Mouse (Mus musculus) ES-CJ7 (cell line): ENCODE data around the gene Nmur1.

Source experiments
- DNase-seq: peaks from one replicate; pipeline ENCODE4 v3.0.0; 2011; ENCODE audit warnings: low read depth, low spot score

The Nmur1 gene

DNA sequence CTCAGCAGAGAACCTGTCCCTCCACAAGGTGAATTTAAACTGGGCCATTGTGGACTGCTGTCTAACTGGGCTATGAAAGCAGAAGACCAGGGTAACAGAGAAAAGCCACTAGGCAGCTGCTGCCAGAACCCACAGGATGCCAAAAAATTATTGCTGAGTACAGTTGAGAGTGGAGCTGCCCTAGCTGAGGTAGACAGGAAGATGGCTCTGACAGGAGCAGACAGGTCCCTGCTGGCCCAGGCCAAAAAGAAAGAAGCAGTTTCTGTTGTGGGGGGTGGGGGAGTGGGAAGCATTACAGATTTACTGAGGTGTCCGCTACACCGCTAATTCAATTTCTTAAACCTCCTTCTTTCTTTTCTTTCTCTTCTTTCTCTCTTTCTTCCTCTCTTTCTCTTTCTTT is 16.6 kb downstream of the Nmur1 start:
- no peak for DNase-seq

- DNase-seq, result no peak
These were observed 17.5 kb downstream of the Nmur1 start for GRCm38 (mm10) chr1:86408515-86408914.

DNA sequence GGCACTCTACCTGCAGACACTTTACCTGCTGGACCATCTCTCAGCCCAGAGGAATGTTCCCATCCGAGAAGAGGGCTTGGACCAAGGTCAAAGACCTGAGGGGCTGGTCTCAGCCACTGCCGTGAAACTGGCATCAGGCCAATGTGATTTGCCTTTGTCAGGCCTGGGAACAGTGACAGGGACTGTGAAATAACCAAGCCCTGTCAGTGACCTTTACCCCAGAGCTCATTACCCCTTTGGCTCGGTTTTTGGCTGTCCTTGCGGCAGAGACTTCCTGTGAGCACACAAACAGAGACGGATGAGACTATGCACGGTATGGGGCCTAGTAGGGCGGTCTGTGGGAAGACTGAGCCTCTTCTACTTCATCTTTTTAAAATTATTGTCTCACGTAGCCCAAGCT is 19.1 kb downstream of the Nmur1 start:
- DNase-seq, result no peak

DNA sequence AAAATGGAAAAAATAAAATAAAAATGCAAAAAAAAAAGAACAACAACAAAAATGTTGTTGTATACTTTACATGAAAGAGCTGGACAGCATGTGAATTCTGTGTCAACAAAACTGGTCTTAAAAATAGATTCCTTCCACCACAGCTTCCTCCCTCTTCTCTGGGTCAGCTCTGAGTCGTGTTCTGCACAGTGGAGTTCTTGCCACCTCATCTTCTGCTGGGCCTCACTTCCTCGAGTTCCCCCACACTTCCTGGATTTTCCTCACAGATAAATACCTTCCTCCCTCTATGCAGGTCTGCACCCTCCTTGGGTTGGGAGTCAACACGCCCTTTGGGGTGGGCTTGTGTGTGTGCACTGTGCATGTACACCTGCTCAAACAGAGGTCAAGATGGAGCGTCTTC is 19.7 kb downstream of the Nmur1 start:
- DNase-seq, result no peak

DNA sequence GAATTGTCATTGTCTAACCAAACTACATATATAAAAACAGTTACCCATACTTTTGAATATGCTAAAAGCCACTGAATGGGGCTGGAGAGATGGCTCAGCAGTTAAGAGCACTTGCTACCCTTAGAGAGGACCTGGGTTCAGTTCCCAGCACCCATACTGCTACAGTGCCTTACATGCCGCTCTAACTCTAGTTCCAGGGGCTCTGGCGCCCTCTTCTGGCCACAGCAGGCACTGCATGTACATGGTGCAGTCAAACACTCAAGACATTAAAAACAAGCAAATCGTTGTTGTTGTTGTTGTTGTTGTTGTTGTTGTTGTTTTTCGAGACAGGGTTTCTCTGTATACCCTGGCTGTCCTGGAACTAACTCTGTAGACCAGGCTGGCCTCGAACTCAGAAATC is 21.2 kb downstream of the Nmur1 start:
- DNase-seq, result peak; percentile 73

DNA sequence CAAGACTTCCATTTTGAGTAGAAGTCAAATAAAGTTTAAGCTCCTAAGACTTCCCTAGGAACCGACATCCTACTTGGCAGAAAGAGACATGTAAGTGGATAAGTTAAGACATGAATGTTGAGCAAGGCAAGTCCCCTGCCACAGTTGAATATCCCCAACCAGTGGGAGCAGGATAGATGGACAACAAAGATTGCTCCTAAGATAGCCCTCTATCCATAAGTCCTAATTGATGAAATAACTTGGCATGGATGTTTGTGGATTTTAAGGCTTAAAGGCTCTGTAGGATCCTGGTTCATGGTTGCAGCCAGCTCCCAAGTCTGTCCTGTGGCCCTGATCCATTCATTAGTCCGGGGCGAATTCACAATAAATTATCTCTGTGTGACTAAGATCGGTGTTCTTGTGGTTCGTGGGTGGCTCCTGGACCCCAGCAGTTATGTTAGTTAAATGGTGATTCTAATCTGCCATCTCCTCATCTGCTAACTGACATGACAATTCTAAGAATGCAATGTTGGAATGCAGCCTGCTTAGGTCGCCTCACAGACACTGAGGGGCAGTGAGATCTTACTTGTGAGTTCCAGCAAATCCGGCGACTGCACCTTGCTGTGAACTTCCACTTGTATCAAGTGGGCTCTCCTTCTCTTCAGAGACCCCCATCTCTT is 25.8 kb downstream of the Nmur1 start:
- DNase-seq, result no peak

GRCm38 (mm10) chr1:86399322-86399721 is 26.7 kb downstream of the Nmur1 start:
- no peak for DNase-seq

DNA sequence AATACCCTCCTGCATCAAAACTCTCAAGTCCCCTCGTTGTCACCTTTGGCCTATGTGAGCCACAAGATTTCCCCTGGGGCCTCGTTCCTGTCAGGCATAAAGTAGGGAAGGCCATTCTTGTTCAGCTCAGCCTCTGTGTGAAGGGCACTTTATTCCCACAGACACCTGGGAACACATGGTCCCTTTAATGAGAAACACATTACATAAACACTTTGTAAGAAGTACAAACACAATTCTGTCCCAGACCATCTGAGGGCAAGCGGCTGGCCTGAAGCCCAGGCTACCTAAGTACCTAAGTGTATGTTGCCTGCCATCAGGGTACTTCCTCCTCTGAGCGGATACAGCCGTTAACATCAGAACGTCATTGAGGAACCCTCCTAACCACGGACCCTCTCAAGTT is 27.8 kb downstream of the Nmur1 start:
- DNase-seq, result no peak

DNA sequence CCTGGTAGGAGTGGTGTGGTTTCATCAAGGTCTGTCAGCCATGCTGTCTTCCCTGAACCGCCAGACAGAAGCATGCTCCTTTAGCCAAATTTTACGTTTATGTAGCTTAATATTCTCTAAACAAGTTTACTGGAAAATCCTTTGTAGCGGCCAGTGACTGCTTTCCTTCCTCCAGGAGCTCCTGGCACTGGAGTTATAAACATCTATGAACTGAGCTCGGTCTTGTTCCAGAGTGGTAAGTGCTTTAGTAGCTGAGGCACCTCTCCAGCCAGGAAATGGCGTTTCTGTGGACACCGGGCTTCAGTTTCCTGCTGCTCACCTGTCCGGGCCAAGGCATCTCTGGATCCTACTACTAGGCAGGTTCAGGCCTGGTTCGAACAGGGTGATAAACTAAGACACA is 28.4 kb downstream of the Nmur1 start:
- no peak for DNase-seq

GRCm38 (mm10) chr1:86395897-86396296 is 30.1 kb downstream of the Nmur1 start:
- DNase-seq, result peak; percentile 77

GRCm38 (mm10) chr1:86394246-86394645 is 31.8 kb downstream of the Nmur1 start:
- DNase-seq, result no peak

GRCm38 (mm10) chr1:86393219-86393618 is 32.8 kb downstream of the Nmur1 start:
- DNase-seq, result no peak

DNA sequence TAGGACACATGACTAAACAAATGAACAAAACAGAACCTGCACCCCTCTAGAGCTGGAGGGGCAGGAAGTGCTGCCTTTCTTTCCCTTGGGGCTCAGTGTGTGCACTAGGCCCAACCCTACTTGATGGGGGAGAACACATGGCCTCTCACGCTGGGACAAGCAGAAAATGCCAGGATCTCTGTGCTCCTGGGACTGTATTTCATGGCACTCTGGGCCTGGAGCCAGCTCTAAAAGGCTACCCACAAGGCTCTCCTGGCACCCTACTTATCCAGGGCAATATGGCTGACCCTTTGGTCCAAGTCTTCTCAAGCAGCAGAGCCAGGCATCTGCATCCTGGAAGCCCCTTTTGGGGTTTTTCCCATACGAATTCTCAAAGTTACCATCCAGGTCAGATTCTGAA is 34.6 kb downstream of the Nmur1 start:
- no peak for DNase-seq

GRCm38 (mm10) chr1:86389230-86389629 is 36.8 kb downstream of the Nmur1 start:
- DNase-seq, result peak; percentile 87

GRCm38 (mm10) chr1:86381027-86381426 is 45.0 kb downstream of the Nmur1 start:
- DNase-seq, result peak; percentile 94

DNA sequence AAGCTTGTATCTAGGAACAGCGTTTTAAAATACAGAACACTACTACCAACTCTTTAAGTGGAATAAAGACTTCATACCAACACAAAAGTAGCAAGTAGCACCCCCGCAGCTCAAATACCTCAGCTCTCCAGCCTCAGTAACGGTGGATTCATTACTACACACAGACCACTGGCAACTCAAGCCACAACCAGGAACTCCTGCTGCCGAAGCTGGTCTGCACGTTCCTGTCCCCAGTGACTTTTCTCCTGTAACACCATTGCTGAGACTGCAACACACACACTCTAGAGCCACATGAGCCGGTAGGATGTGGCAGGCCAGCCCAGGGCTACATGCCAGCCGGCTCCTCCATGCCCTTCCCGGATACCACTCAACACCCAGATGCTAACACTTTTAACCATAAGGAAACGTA is 46.9 kb downstream of the Nmur1 start:
- no peak for DNase-seq

DNA sequence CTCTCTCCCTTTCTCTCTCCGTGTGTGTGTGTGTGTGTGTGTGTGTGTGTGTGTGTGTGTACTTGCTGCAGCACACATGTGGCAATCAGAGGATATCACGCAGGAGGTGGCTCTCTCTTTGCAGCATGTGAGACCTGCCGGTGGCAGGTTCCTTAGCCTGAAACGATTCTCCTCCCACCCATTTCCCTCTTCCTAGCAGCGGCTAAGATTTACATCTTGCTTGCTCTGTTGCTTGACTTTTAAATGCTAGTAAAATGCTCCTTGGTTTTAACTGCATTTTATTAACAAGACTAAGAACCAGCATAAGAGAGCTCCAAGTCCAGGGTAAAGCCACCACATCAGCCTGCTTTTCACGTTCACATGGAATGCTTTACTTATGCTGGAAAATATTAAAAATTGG is 47.4 kb downstream of the Nmur1 start:
- DNase-seq, result no peak

DNA sequence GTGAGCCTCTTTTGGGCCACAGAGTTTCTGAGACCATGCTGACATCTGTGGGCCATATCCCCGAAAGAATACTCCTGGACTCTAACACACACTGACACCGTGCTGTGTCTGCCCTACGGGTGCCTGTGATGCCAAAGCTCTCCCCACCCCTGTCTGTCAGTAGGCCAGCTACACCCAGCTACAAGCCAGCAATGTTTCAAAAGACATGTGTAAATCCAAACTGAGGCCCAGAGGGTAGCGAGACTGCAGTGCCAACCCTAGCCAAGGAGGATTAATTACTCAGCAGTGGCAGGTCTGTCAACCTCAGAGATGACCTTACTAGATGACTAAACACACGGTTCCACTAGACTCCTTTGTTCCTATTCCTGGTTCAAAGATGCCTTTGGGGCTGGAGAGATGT is 49.7 kb downstream of the Nmur1 start:
- DNase-seq, result no peak

DNA sequence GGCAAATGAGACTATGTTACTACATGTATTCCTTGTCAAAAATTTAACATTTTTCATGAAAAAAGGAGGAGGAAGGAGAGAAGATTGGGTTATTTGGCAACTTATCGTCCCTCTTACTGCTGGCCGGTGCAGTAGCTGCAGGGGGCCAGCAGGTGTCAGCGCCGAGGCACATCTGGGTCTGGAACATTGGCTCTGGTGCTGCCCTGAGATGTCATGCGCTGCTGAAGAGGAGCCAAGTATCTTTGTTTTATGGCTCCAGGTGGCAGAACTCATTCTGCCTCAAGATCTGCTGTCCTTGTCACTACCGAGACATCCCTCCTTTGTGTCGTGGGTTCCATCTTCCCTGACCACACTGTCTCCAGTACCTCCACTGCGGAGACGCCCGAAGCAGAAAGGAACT is 54.0 kb downstream of the Nmur1 start:
- DNase-seq, result peak; percentile 71

DNA sequence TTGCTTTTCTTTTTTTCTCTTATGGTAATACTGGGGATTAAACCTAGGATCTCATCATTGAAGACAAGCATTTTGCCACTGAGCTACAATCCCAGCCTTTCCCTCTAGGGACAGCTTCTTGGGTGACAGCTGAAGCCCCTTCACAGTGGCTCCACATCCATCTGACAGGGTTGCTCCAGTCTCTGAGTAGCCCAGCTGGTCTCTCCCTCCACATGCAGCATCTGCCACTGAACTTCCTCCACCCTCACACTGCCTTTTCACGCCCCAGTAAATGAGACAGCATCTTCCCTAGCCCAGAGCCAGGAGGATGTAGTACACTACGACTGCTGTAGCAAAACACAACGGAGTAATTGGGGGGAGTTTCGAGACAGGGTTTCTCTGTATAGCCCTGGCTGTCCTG is 57.9 kb downstream of the Nmur1 start:
- DNase-seq, result no peak

GRCm38 (mm10) chr1:86363671-86364070 is 62.4 kb downstream of the Nmur1 start:
- DNase-seq, result peak; percentile 73

- DNase-seq, result no peak
These were observed 64.0 kb downstream of the Nmur1 start for GRCm38 (mm10) chr1:86361852-86362615.

- peak; percentile 54 for DNase-seq
These were observed 65.6 kb downstream of the Nmur1 start for GRCm38 (mm10) chr1:86360441-86360840.
